Mouse (Mus musculus): ENCODE measurements around the gene Fxyd7. TPM values are rescaled to one million over a fixed set of nuclear protein-coding genes. Genes with fewer than 3 reads are reported as not detected.

The Fxyd7 gene
- total RNA-seq (2021): 1 to 10 TPM; 1.2 to 1.6 TPM
- long read RNA-seq, experiment 1, partial matches to known transcripts: 0 of 1 reads
- long read RNA-seq, experiment 1, other reads (novel, unspliced or antisense): 0 of 1 reads
- long read RNA-seq, experiment 2: 0 reads

- no peak for DNase-seq
These were observed at the start of gene Fxyd7 for GRCm38 (mm10) chr7:31051321-31052021. Gene Fxyd7 (minus strand): TSS chr7:31051467.

DNA sequence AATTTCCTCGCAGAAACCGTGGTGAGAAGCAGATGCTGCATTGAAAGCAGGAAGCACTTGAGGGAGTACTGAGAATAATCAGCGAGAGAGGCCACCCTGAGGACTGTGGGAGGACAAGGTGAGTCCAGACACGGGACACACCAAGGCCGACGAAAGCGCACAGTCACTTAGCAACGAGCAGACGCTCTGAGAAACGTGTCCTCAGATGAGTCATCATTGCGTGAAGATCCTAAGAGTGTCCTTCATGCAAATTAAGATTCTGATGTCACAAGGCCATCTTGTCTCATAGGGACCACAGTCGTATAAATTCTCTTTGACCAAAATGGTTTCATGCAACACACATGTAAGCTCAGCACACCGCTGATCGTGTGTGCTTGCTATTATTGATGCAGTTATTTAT lies 49.5 kb upstream of the Fxyd7 start:
- DNase-seq: peak; percentile 70 to 79

GRCm38 (mm10) chr7:31099612-31099982 lies 48.3 kb upstream of the Fxyd7 start:
- no peak for DNase-seq

GRCm38 (mm10) chr7:31098697-31099611 lies 47.7 kb upstream of the Fxyd7 start:
- peak; percentile 76 to 79 for DNase-seq

GRCm38 (mm10) chr7:31097583-31098248 lies 46.4 kb upstream of the Fxyd7 start:
- DNase-seq: peak; percentile 92 to 94

DNA sequence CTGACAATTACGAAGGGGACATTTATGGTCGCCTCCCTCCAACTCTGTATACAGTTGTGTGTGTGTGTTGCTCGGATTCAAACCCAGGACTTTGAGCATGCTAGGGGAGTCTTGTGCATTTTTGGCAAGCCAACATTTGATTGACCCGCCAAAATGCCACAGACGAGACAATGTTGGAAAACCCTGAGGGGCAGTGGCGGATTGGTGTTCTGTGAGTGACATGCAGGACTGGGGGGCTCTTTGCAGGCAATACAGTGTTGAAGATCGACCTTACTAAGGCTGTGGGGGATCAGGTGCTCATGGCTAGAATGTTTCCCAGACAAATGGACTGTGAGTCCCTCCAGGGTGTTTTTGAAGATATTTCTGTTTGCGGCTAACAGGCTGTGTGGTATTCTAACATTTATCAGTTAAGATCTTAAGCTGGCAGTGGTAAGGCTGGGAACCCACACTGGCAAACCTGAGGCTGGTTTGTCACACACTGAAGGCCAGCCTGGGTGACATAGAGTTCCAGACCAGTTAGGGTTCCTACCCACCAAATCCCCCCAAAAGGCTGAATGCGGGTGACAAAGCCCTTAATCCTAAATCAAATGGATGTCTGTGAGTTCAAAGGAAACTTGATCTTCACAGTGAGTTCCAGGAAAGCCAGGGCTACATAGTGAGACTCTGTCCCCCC lies 45.8 kb upstream of the Fxyd7 start:
- no peak for DNase-seq

GRCm38 (mm10) chr7:31094774-31095501 lies 43.7 kb upstream of the Fxyd7 start:
- no peak for DNase-seq

DNA sequence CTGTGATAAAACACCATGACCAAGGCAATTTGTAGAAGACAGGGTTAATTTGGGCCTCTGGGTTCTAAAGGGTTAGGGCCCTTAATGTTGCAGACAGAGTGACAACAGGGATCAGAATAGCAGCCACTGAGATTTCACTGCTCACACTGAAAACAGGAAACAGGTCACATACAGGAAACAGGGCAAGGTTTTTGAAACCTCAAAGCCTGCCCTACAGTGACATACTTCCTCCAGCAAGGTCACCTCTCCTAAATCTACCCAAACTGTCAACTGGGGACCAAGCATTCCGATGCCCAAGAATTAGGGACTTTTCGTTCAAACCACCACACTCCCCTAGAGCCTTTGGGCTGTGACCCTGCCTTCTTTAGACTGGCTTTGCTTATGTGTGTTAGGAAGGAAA lies 38.5 kb upstream of the Fxyd7 start:
- DNase-seq: no peak

- peak in 1 of 2 experiments; percentile 28 for DNase-seq
These were observed 36.9 kb upstream of the Fxyd7 start for GRCm38 (mm10) chr7:31088206-31088605.

- no peak for DNase-seq
These were observed 36.0 kb upstream of the Fxyd7 start for GRCm38 (mm10) chr7:31087262-31087661.

DNA sequence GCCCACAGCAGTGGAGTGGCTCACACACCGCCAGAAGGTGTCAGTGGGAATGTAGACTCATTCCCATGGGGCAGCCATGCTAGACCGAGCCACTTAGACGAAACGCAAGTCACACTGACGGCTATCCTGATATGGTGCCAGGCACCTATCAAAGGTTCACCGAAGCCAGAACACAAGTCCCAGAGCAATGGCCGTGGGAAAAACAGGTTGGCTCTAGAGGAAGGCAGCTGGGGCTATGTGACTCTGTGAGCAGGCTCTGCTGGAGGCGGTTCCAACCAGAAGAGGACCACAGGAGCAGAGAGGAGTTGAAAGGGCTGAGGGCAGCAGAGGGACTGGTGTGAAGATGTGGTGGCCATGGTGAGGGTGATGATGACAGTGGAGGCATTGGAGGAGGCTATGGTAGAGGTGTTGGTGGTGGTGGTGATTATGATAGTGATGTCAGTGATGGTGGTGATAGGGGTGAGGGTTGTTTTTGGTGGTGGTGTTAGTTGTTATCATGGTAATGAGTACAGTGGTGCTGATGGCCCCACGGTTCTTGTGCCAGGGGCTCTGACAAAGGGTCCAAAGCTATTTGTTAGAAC lies 35.0 kb upstream of the Fxyd7 start:
- no peak for DNase-seq

- peak; percentile 25 to 58 for DNase-seq
These were observed 33.9 kb upstream of the Fxyd7 start for GRCm38 (mm10) chr7:31085171-31085570.

DNA sequence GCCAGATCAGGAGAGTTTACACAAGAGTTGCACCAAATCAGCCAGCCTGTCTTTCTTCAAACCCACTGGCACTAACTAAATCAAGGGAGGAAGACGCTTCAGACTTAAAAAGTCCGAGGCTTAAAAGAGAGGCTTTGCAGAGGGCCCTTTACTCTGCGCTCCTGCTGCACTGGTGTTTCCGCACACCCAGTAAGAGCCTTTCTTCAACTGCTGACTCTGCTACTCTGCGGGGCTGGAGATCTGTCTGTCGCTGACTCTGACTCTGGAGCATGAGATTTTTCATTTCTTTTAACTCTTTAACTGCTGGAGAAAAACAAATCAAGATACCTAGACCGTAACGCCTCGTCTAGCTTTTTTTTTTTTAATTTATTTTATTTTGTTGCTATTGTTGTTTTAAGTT lies 32.9 kb upstream of the Fxyd7 start:
- peak in 1 of 2 experiments; percentile 26 for DNase-seq

- peak; percentile 24 to 56 for DNase-seq
These were observed 31.7 kb upstream of the Fxyd7 start for GRCm38 (mm10) chr7:31082831-31083588.

DNA sequence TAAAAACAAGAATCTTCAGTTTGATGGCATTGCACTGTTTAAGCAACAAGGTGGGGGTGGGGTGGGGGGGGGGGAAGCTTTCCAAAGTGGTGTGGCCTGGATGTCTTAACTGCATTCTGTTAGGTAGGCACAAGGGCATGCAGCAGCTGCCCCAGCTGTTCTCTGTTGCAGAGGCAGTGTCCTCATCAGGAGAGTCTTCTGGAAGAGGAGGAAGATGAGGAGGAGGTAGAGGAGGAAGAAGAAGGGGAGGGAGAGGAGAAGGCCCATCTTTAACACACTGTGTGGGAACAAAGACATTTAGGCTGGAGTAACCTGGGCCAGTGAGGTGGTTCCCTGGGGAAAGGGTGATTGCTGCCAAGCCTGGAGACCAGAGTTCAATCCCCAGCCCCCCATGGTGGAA lies 30.8 kb upstream of the Fxyd7 start:
- DNase-seq: no peak

DNA sequence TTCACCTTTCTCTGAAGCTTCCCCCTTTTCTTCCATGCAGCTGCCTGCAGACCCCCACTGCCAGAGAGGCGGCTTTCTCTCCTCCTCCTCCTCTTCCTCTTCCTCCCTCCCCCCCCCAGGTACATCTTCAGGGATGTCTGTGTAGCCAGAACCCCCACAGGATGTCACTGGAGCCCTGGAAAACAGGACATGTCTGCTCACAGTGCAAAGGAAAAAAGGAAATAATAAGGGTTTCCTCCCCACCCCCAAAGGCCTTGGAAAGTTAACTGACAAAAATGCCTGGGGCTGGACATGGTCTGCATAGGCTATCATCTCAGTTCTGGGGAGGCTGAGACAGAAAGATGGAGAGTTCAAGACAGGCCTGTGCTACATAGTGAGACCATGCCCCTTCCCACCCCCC lies 29.8 kb upstream of the Fxyd7 start:
- DNase-seq: no peak

DNA sequence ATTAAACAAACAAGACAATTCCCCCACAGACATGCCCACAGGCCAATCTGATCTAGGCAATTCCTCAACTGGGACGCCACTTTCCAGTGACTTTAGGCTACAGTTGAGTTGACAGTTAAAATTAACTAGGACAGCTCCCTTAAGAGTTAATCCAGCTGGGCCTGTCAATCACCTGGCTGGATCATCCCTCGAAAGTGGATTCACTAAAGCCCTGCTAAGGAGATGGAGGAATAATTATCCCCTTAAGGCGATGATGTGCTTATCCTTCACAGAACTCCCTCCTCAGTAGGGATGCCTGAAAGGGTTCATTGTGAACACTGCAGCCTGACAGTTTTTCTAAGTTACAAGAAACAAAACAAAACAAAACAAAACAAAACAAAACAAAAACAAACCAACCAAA lies 29.3 kb upstream of the Fxyd7 start:
- no peak for DNase-seq

DNA sequence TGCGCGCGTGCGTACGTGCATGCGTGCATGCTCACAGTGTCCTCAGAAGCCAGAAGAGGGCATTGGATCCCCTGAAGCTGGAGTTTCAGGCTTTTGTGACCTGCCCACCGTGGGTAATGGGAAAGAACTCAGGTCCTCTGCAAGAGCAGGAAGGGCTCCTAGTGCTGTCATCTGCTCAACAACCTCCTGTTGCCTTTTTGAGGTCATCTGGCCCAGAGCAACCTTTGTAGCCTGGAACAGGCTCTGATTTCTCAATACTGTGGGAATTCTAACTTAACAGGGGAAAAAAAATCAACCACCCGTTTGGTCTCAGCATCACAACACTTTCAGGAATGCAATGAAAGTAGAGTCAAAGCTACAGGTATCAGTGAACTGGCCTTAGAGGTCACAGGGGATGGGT lies 28.4 kb upstream of the Fxyd7 start:
- DNase-seq: no peak

- peak in 1 of 2 experiments; percentile 22 for DNase-seq
These were observed 26.7 kb upstream of the Fxyd7 start for GRCm38 (mm10) chr7:31077885-31078445.

DNA sequence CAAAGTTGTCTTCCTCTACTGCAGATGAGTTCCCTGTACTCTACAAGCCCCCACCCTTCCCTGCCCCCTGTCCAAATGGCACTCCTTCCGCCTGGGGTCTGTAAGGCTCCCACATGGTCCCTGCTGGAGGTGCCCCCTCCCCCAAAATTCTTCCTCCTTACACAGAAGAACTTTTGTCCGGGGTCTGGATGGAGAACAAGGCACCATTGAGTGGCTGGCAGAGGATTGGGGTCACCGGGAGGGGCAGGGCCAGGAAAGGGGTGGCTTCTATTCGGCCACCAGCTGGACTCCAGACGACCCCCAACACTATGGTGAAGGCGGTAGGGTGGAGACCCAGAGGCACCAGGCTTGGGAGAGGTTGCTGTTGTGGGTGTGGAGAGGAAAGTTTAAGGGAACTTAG lies 26.2 kb upstream of the Fxyd7 start:
- no peak for DNase-seq

Data from adrenal gland, postnatal 36 days (tissue).